Mouse (Mus musculus) small intestine, adult 2 months (tissue): ENCODE data around the gene Sorl1. TPM values are rescaled to one million over a fixed set of nuclear protein-coding genes. Genes with fewer than 3 reads are reported as not detected.
A peak's percentile ranks its signal among the peaks of the same experiment; 100 is the strongest.

ENCODE experiments used
- H3K27ac ChIP-seq: fragments of 200-500 bp; 2 replicates; pipeline ENCODE4 v1.5.1; 2012; ENCODE audit warnings: low read depth, low read length, control low read depth, inconsistent platforms; ENCODE audit not compliant: insufficient read depth
- H3K27me3 ChIP-seq: fragments of 200-500 bp; 2 replicates; pipeline ENCODE4 v1.6.1; 2012; ENCODE audit warnings: mild to moderate bottlenecking, moderate library complexity, low read length, inconsistent platforms; ENCODE audit not compliant: control insufficient read depth, insufficient read depth
- H3K36me3 ChIP-seq: fragments of 200-500 bp; 2 replicates; pipeline ENCODE4 v1.6.1; 2012; ENCODE audit warnings: mild to moderate bottlenecking, low read length, control low read depth, inconsistent platforms; ENCODE audit not compliant: control insufficient read depth, insufficient read depth
- H3K4me1 ChIP-seq: fragments of 200-500 bp; 2 replicates; pipeline ENCODE4 v1.6.1; 2012; ENCODE audit warnings: low read length, inconsistent platforms, mixed read lengths; ENCODE audit not compliant: control insufficient read depth, insufficient read depth, insufficient read length
- H3K4me3 ChIP-seq: fragments of 200-500 bp; 2 replicates; pipeline ENCODE4 v1.5.1; 2012; ENCODE audit warnings: low read depth, mild to moderate bottlenecking, control low read depth, inconsistent platforms, low read length, moderate library complexity
- CTCF ChIP-seq: fragments of 200-500 bp; IDR thresholded peaks from 2 replicates; pipeline ENCODE4 v1.5.1; 2012; ENCODE audit warnings: low read depth, mild to moderate bottlenecking, control low read depth, inconsistent platforms, low read length, moderate library complexity, mixed read lengths; ENCODE audit not compliant: insufficient replicate concordance, insufficient read length; ENCODE audit errors: extremely low read depth
- POLR2A ChIP-seq: fragments of 200-500 bp; IDR thresholded peaks from 2 replicates; pipeline ENCODE4 v1.6.1; 2012; ENCODE audit warnings: low read depth, mild to moderate bottlenecking, control low read depth, inconsistent platforms, low read length, moderate library complexity
- WGBS: fragments of 180-500 bp; shearing (Covaris S2); methylation state at CpG from one replicate; pipeline ENCODE4 v1.1.7; 2018; 5-methylcytosine and 5-hydroxymethylcytosine counted together
- polyA plus RNA-seq: library from polyadenylated mRNA; depleted of rRNA; stranded (reverse); fragments of >200 nt; gene quantifications from 2 replicates; pipeline ENCODE4 v1.2.3, GENCODE M21; 2012

Sorl1 gene
- polyA plus RNA-seq, 1 experiment, result 16.1 TPM

- WGBS, result 77% methylated on average over 5 of the region's 5 CpGs
- TF ChIP-seq CTCF (no peak), POLR2A (no peak)
- Histone ChIP-seq H3K4me1 (peaks cover 4% of the 10 kb centered on the region; the same call in 1 of the 2 replicates), H3K27me3 (no peaks in the 10 kb centered on the region), H3K27ac (no peak overlapping the region), H3K4me3 (no peak overlapping the region), H3K36me3 (no peaks in the 10 kb centered on the region)
These were observed 34.6 kb upstream of the Sorl1 start for GRCm38 (mm10) chr9:42158652-42159051.

- TF ChIP-seq POLR2A (no peak), CTCF (no peak)
- Histone ChIP-seq H3K4me1 (peaks cover 4% of the 10 kb centered on the region; the same call in 1 of the 2 replicates), H3K27ac (no peak overlapping the region), H3K36me3 (no peaks in the 10 kb centered on the region), H3K4me3 (no peak overlapping the region), H3K27me3 (no peaks in the 10 kb centered on the region)
- WGBS, result 95% methylated on average over 5 of the region's 5 CpGs
These were observed 33.9 kb upstream of the Sorl1 start for GRCm38 (mm10) chr9:42157981-42158380.

DNA sequence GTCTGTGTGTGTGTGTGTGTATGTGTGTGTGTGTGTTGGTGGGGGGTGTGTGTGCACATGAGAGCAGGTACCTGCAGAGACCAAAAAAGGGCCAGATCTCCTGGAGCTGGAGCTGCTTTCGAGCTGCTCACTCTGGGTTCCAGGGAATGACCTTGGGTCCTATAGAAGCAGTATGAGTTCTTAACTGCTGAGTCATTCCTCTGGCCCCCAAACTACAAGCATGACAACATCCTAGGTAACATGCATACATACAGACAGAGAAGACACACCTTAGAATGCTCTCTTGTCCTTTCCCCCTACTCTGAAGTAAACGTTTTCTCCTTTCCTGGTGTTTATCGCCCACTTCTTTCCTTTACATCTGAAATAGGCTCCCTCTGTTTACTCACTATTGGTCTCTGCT is 32.5 kb upstream of the Sorl1 start:
- 82% methylated on average over 3 of the region's 3 CpGs for WGBS
- no peak overlapping the region for H3K27ac ChIP-seq
- no peaks in the 10 kb centered on the region for H3K27me3 ChIP-seq
- no peak overlapping the region for H3K4me3 ChIP-seq
- peaks cover 4% of the 10 kb centered on the region; the same call in 1 of the 2 replicates for H3K4me1 ChIP-seq
- H3K36me3 ChIP-seq, result no peaks in the 10 kb centered on the region
- TF ChIP-seq CTCF (no peak), POLR2A (no peak)

- WGBS, result 9% methylated on average over 6 of the region's 6 CpGs
- peaks cover 4% of the 10 kb centered on the region; the same call in 1 of the 2 replicates for H3K4me1 ChIP-seq
- H3K4me3 ChIP-seq, result no peak overlapping the region
- H3K36me3 ChIP-seq, result no peaks in the 10 kb centered on the region
- H3K27me3 ChIP-seq, result no peaks in the 10 kb centered on the region
- TF ChIP-seq CTCF (no peak), POLR2A (no peak)
- peak overlapping the region; percentile 39; the same call in 1 of the 2 replicates for H3K27ac ChIP-seq
These were observed 30.6 kb upstream of the Sorl1 start for GRCm38 (mm10) chr9:42154682-42155081.

DNA sequence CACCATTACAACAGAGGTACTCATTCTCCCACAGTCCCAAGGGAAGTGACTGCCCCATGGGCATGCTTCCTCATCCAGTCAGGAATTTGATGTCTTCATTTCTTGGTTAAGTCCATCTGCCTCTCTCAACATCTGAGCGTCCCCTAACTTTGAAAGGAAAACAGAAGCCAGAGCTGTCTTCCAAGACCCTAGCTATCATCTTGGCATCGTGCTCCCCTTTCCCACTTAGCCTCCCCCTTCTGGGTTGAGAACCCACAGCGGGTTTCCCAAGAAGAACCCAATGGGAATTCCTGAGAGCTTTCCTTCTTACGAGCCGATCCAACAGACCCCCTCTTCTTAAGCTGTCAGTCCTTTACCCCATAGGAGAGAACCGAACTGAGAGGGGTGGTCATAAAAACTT is 24.7 kb upstream of the Sorl1 start:
- no peak for TF ChIP-seq CTCF
- TF ChIP-seq POLR2A, result no peak
- H3K4me3 ChIP-seq, result no peak overlapping the region
- WGBS, result 77% methylated on average over 6 of the region's 6 CpGs
- no peaks in the 10 kb centered on the region for H3K27me3 ChIP-seq
- H3K4me1 ChIP-seq, result no peaks in the 10 kb centered on the region
- no peaks in the 10 kb centered on the region for H3K36me3 ChIP-seq
- H3K27ac ChIP-seq, result no peak overlapping the region

GRCm38 (mm10) chr9:42148036-42148435 is 23.9 kb upstream of the Sorl1 start:
- no peaks in the 10 kb centered on the region for H3K4me1 ChIP-seq
- H3K27me3 ChIP-seq, result no peaks in the 10 kb centered on the region
- WGBS, result 91% methylated on average over 4 of the region's 4 CpGs
- TF ChIP-seq POLR2A (no peak), CTCF (no peak)
- no peak overlapping the region for H3K27ac ChIP-seq
- H3K36me3 ChIP-seq, result no peaks in the 10 kb centered on the region
- H3K4me3 ChIP-seq, result no peak overlapping the region

GRCm38 (mm10) chr9:42146463-42146862 is 22.4 kb upstream of the Sorl1 start:
- Histone ChIP-seq H3K27ac (no peak overlapping the region), H3K27me3 (no peaks in the 10 kb centered on the region), H3K4me3 (no peak overlapping the region), H3K4me1 (no peaks in the 10 kb centered on the region), H3K36me3 (no peaks in the 10 kb centered on the region)
- TF ChIP-seq CTCF (no peak), POLR2A (no peak)
- 83% methylated on average over 2 of the region's 2 CpGs for WGBS
